ENCODE assay signal across 24 mouse cellular contexts in the genomic region with DNA sequence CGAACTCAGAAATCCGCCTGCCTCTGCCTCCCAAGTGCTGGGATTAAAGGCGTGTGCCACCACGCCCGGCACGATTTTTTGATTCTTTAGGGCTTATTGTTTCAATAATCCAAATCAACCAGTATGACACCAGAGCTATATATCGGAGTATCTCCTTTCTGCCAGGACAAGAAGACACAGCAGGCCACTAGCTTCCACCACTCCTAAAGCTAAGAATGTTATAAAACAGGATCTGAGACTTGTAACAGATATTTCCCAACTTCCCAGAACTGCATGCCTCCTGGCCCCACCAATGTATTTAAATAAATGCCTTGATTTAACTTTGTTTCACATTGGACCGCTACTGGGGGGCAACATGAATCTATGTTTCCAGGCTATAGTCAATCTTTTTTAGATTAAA. TPM values are rescaled to one million over a fixed set of nuclear protein-coding genes. Genes with fewer than 3 reads are reported as not detected.
"Had no signal": no experiment of that assay in that cellular context is flagged by ENCODE, and none has a peak within 500 bp of the region (broad histone marks: within the 10 kb centered on the region; RNA-seq: fewer than 3 reads in every experiment).

No protein-coding gene starts in this region.

- H3K9ac ChIP-seq: lung, embryonic 15.5 days; midbrain, embryonic 12.5 days; neural tube, embryonic 13.5 days; neural tube, embryonic 15.5 days had no signal

- H3K4me1 ChIP-seq: lung, embryonic 15.5 days; neural tube, embryonic 13.5 days; neural tube, embryonic 15.5 days had no signal

- H3K4me2 ChIP-seq: lung, embryonic 15.5 days; midbrain, embryonic 12.5 days; neural tube, embryonic 13.5 days; neural tube, embryonic 15.5 days had no signal

- H3K9me3 ChIP-seq: lung, embryonic 15.5 days; midbrain, embryonic 10.5 days; midbrain, embryonic 12.5 days; neural tube, embryonic 13.5 days; neural tube, embryonic 15.5 days had no signal

- DNase-seq: lung, adult 2 months; lung, postnatal 14 days; lung, postnatal 36 days; midbrain, embryonic 14.5 days; retina, postnatal 1 day; right cerebral cortex, adult 18-20 months; right cerebral cortex, postnatal 25 days; right cerebral cortex, postnatal 4 days; spleen, adult 18-20 months; thymus, adult 18-20 months; thymus, postnatal 14 days; thymus, postnatal 36 days had no signal

- H3K36me3 ChIP-seq: lung, embryonic 15.5 days; midbrain, embryonic 10.5 days; midbrain, embryonic 12.5 days; neural tube, embryonic 13.5 days; neural tube, embryonic 15.5 days had no signal

- H3K27ac ChIP-seq: lung, embryonic 15.5 days; macrophage; midbrain, embryonic 10.5 days; midbrain, embryonic 12.5 days; neural tube, embryonic 13.5 days; neural tube, embryonic 15.5 days had no signal

- H3K4me3 ChIP-seq: lung, embryonic 15.5 days; midbrain, embryonic 10.5 days; midbrain, embryonic 12.5 days; myocyte; neural tube, embryonic 13.5 days; neural tube, embryonic 15.5 days had no signal

- H3K27me3 ChIP-seq: lung, embryonic 15.5 days; midbrain, embryonic 12.5 days; neural tube, embryonic 13.5 days; neural tube, embryonic 15.5 days had no signal

- ATAC-seq: lung, postnatal 0 days; midbrain, embryonic 16.5 days had no signal

RNA-seq across cellular contexts. Expression of gene Pla2g10, which starts 16.9 kb away (rescaled TPM):
- total RNA-seq: megakaryocyte progenitor cell, adult 5-6 weeks; megakaryocyte-erythroid progenitor cell, adult 5-6 weeks had no signal
- polyA plus RNA-seq: lung, adult 2 months; macrophage; midbrain, embryonic 10.5 days; midbrain, embryonic 14.5 days; myocyte; neural tube, embryonic 11.5 days had no signal
